Mouse (Mus musculus): Measurements from ENCODE around the gene Stk11. TPM values are rescaled to one million over a fixed set of nuclear protein-coding genes. Genes with fewer than 3 reads are reported as not detected.

Gene Stk11
- total and polyA plus RNA-seq, 2 experiments from 2014 or later, result 15.0 to 86.4 TPM

DNA sequence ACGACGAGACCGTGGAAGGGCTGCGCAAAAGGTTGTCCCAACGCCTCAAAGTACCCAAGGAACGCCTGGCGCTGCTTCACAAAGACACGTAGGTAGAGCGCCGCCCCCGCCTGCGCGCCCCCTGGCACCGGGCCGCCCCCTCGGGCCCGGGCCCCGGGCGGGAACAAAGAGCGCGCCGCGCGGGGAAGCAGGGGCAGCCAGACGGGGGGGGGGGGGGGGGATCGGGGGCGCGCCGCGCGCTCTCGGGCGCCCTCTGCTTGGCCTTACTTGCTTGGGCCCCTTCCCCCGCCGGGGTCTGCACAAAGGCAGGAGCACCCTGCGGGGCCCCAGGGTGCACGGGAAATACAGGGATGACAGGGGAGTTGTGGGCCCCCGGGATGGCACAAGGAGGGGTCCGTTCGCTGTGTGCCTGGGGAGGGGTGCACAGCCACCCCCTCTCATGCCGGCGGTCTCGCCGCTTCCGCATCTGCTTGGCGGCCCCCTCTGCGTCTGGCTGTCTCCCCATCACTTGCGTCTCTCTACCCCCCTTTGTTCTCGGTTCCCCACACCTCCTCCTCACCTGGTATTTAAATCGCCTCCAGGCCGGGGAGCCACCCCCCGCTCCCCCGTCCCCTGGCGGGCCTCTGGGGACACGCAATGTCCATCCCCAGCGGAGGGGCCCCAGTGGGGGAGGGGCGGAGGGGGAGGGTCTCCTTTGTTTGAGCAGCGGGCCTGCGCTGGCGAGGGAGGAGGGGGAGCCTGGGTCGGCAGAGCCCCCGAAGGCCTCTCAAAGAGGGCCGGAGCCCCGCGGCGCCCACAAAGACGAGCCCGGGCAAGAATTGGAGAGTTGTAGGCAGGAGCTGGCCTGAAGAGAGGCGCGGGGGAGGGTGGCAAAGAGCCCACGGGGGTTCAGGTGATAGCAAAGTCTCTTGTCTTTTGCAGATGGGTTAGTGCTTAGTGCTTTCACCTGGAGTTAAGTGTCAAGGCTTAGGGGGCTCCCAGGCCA, 34.9 kb downstream of the Stk11 start:
- peaks cover 25% of the 10 kb centered on the region for H3K36me3 ChIP-seq (ENCODE audit: insufficient read depth, low read length)
- no peak for ATAC-seq

DNA sequence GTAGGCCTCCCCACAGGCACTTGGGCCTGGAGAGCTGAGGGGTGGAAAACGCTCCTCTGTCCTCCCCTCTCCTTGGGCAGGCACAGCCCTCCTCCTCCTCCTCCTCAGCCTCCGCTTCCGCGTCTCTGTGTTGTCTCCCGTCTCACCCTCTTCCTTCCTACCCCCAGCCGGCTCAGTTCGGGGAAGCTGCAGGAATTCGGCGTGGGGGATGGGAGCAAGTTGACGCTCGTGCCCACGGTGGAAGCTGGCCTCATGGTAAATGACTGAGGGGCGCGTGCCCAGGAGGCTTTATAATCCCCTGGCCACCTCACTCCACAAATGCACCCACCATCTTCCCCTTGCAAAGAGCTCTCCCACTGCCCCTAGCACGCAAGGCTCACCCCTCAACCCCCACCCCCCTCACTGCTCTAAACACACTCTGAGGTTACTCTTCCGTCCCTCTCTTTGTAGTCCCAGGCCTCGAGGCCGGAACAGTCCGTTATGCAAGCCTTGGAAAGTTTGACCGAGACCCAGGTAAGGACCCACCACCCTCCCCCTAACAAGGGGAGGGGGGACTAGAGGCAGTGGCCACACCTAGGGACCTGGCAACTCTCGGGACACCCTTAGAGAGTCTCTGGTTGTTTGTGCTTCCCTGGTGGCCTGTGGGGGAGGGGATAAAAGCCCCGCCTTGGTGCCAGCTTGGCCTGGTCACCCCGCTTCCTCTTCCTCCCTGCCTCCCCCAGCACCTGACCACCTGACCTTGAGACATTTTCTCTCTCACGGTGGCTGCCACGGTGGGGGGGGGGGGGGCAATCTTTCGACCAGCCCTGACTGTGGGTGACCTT, 35.8 kb downstream of the Stk11 start:
- ATAC-seq (no peak), DNase-seq (ENCODE audit: low spot score) (peak; percentile 72)
- H3K4me1 ChIP-seq (ENCODE audit: insufficient read depth, low read length), result peaks cover 19% of the 10 kb centered on the region; the same call in 1 of the 2 replicates
- H3K27ac ChIP-seq, result peak overlapping the region; percentile 96
- no peak for TF ChIP-seq CTCF (IDR thresholded peaks at IDR 0.05; ENCODE audit: low read depth)
- peak overlapping the region; percentile 97 for H3K4me3 ChIP-seq (ENCODE audit: low read length)
- H3K9ac ChIP-seq (replicated peaks; ENCODE audit: low read length), result peak overlapping the region; percentile 99
- peak overlapping the region; percentile 89 for H3K4me2 ChIP-seq (ENCODE audit: low read depth, low read length)
- no peaks in the 10 kb centered on the region for H3K9me3 ChIP-seq (ENCODE audit: low read length)
- WGBS, result under 1% methylated on average over 25 of the region's 26 CpGs
- peaks cover 34% of the 10 kb centered on the region for H3K36me3 ChIP-seq (ENCODE audit: insufficient read depth, low read length)
- no peaks in the 10 kb centered on the region for H3K27me3 ChIP-seq (ENCODE audit: insufficient read depth, low read length)

More for the DNA sequence above, 34.9 kb downstream of the Stk11 start:
- Histone ChIP-seq H3K9ac (replicated peaks; ENCODE audit: low read length) (peak overlapping the region; percentile 99), H3K27ac (peak overlapping the region; percentile 96), H3K4me3 (ENCODE audit: low read length) (peak overlapping the region; percentile 97), H3K4me1 (ENCODE audit: insufficient read depth, low read length) (peaks cover 19% of the 10 kb centered on the region; the same call in 1 of the 2 replicates), H3K27me3 (ENCODE audit: insufficient read depth, low read length) (no peaks in the 10 kb centered on the region), H3K9me3 (ENCODE audit: low read length) (no peaks in the 10 kb centered on the region), H3K4me2 (ENCODE audit: low read depth, low read length) (peak overlapping the region; percentile 89)
- 0% methylated on average over 57 of the region's 71 CpGs for WGBS
- peak; percentile 87 for DNase-seq (ENCODE audit: low spot score)
- TF ChIP-seq CTCF (IDR thresholded peaks at IDR 0.05; ENCODE audit: low read depth), result 0 out of 2 replicates have a peak, but pooled peaks have one; percentile 2

DNA sequence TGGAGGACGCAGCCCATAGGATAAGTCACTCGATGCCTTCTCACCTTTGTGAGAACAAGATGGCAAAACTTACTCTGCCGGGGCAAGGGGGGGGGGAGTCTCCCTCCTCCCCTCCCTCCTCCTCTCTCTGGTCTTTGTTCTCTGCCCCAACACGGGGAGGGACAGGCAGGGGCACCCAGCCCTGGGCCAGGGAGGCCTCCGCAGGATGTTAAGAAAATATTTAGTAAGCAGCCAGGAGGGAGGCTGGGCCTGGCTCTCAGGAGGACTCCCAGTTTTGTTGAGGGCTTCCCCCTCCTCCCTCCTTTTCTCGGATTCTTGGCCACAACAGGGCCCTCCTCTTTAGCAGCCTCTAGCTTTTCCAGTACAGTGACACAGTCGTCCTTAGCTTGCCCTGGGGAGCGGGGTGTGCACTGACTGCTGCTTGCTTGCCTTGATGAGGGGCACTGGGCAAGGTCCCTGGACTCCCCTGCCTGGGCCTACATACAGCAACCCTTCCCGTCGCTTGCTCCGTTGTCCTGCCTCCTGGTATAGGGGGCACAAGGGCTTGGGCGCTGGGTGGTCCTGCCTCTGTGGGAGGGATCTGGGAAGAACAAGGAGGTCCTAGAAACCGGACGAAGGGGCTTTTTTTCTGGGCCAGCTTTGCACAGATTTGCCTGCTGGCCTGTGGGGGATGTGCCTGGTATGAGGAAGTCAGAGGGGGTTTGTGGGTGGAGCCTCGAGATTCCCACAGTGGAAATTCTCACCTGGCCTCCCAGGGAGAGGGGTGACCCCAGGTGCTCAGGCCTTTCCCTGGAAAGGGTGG, 36.7 kb downstream of the Stk11 start:
- Histone ChIP-seq H3K4me1 (ENCODE audit: insufficient read depth, low read length) (peaks cover 19% of the 10 kb centered on the region; the same call in 1 of the 2 replicates), H3K4me2 (ENCODE audit: low read depth, low read length) (peak overlapping the region; percentile 89), H3K9me3 (ENCODE audit: low read length) (no peaks in the 10 kb centered on the region), H3K4me3 (ENCODE audit: low read length) (peak overlapping the region; percentile 97), H3K27me3 (ENCODE audit: insufficient read depth, low read length) (no peaks in the 10 kb centered on the region), H3K36me3 (ENCODE audit: insufficient read depth, low read length) (peaks cover 40% of the 10 kb centered on the region), H3K27ac (peak overlapping the region; percentile 96), H3K9ac (replicated peaks; ENCODE audit: low read length) (peak overlapping the region; percentile 99)
- TF ChIP-seq CTCF (IDR thresholded peaks at IDR 0.05; ENCODE audit: low read depth), result no peak
- ATAC-seq (no peak), DNase-seq (ENCODE audit: low spot score) (peak; percentile 62)
- 2% methylated on average over 15 of the region's 15 CpGs for WGBS

DNA sequence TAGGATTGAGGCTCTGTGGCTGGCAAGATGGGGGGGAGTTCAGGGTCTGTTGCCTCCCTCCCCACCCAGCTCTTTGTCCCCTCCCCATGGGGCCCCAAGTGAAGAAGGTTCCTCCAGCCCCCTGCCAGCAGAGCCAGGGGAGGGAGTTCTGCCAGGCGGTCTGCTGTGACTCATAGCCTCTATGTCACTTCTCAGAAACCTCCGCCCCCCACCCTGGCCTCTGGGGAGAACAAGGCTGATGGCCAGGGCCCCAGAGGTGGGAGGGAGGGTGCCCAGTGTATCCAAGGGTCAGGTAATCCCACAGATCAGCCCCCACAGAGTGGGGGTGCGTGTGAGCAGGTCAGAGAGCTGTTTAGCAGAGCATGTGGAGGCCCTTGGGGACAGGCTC, 37.3 kb downstream of the Stk11 start:
- 40% methylated on average over 3 of the region's 3 CpGs for WGBS
- H3K36me3 ChIP-seq (ENCODE audit: insufficient read depth, low read length), result peaks cover 40% of the 10 kb centered on the region
- ATAC-seq (no peak), DNase-seq (ENCODE audit: low spot score) (no peak)
- no peaks in the 10 kb centered on the region for H3K27me3 ChIP-seq (ENCODE audit: insufficient read depth, low read length)
- no peak for TF ChIP-seq CTCF (IDR thresholded peaks at IDR 0.05; ENCODE audit: low read depth)
- H3K4me1 ChIP-seq (ENCODE audit: insufficient read depth, low read length), result peaks cover 19% of the 10 kb centered on the region; the same call in 1 of the 2 replicates
- H3K27ac ChIP-seq, result peak overlapping the region; percentile 96
- H3K4me2 ChIP-seq (ENCODE audit: low read depth, low read length), result peak overlapping the region; percentile 89
- peak overlapping the region; percentile 99 for H3K9ac ChIP-seq (replicated peaks; ENCODE audit: low read length)
- H3K9me3 ChIP-seq (ENCODE audit: low read length), result no peaks in the 10 kb centered on the region
- peak overlapping the region; percentile 97 for H3K4me3 ChIP-seq (ENCODE audit: low read length)

DNA sequence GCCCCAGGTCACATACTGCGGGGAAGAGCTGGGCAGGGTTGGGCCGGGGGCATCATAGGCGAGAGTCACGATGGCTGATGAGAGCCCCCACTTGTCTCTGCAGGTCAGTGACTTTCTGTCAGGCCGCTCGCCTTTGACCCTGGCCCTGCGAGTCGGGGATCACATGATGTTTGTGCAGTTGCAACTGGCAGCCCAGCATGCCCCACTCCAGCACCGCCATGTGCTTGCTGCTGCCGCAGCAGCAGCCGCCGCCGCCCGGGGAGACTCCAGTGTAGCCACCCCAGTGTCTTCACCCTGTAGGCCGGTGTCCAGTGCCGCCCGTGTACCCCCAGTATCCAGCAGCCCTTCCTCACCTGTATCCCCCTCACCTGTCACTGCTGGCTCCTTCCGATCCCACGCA, 38.1 kb downstream of the Stk11 start:
- DNase-seq (ENCODE audit: low spot score), result no peak
- ATAC-seq, result no peak
- WGBS, result 80% methylated on average over 19 of the region's 19 CpGs
- no peak overlapping the region for H3K4me3 ChIP-seq (ENCODE audit: low read length)
- peak overlapping the region; percentile 89 for H3K4me2 ChIP-seq (ENCODE audit: low read depth, low read length)
- H3K9me3 ChIP-seq (ENCODE audit: low read length), result no peaks in the 10 kb centered on the region
- peak overlapping the region; percentile 99; the same call in 1 of the 2 replicates for H3K9ac ChIP-seq (replicated peaks; ENCODE audit: low read length)
- peaks cover 40% of the 10 kb centered on the region for H3K36me3 ChIP-seq (ENCODE audit: insufficient read depth, low read length)
- no peak for TF ChIP-seq CTCF (IDR thresholded peaks at IDR 0.05; ENCODE audit: low read depth)
- H3K27ac ChIP-seq, result peak overlapping the region; percentile 96; the same call in 1 of the 2 replicates
- H3K27me3 ChIP-seq (ENCODE audit: insufficient read depth, low read length), result no peaks in the 10 kb centered on the region
- peaks cover 19% of the 10 kb centered on the region; the same call in 1 of the 2 replicates for H3K4me1 ChIP-seq (ENCODE audit: insufficient read depth, low read length)

Measured in hindbrain, postnatal 0 days (tissue).